Mouse (Mus musculus) G1E (cell line): ENCODE measurements around the gene Wdr46.

Source experiments
- CTCF ChIP-seq: IDR thresholded peaks from 2 replicates; pipeline ENCODE4 v1.5.1; 2012; ENCODE audit warnings: low read depth, low read length, inconsistent platforms, mixed read lengths
- GATA1 ChIP-seq: IDR thresholded peaks from 2 replicates; pipeline ENCODE4 v1.6.1; 2012; ENCODE audit warnings: borderline replicate concordance, low read length, inconsistent platforms, mixed read lengths
- GATA2 ChIP-seq: IDR thresholded peaks from 2 replicates; pipeline ENCODE4 v1.6.1; 2012; ENCODE audit warnings: low read depth, low read length, inconsistent platforms, borderline replicate concordance

GRCm38 (mm10) chr17:33899642-33900041, 40.8 kb upstream of the Wdr46 start:
- TF ChIP-seq CTCF (no peak), GATA1 (no peak), GATA2 (no peak)
